Mouse (Mus musculus) liver, adult (tissue): ENCODE results near the gene Nedd4.

Source experiments
- GATA4 ChIP-seq: IDR thresholded peaks from 2 replicates; pipeline ENCODE4 v1.6.1; 2014; ENCODE audit warnings: mild to moderate bottlenecking, low read length; ENCODE audit not compliant: insufficient replicate concordance

Gene Nedd4

DNA sequence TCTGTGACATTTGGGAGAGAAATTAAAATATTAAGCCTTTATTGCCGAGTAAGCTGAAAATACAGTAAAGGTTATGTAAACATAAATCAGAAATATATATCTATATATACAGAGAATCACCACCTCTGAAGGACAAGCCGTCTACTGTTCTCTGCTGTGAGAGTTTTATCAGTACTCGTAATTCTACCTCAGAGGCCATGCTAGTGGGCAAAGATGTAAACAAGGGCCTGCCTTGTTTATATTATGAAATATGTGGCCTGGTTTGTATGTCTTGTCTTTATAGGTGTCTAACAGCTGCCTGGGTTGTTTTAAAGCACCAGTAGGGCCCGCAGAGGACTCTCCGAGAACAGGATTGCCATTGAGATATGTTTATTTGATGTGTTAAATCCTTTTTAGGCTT is 29.8 kb downstream of the Nedd4 start:
- no peak for TF ChIP-seq GATA4

DNA sequence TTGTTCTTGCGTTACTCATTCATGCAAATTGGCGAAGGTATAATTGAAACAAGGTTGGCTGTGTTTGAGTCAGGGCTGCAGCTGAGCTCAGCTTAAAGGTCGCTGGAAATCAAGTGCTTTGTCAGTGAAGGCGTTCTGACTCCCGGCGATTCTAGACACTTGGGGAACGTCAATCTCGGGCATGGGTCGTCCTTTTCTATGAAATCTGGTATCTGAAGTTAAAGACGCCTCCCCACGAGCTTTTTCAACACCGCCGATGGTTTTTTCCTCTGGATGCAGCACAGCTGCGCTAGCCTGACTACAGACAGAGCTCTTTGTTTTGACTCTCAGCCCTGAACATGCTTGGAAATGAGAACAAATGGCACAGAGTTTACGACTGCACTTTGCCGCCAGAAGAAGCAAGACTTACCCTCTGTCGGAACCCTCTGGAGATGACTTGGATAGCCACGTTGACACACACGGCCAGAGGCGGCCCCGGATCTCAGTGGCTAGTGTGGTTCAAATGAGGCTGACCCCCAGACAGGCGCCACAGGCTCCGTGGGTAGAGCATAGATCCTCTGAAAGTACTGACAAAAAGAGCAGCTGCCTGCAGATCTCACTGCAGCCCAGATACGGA is 31.0 kb downstream of the Nedd4 start:
- no peak for TF ChIP-seq GATA4

DNA sequence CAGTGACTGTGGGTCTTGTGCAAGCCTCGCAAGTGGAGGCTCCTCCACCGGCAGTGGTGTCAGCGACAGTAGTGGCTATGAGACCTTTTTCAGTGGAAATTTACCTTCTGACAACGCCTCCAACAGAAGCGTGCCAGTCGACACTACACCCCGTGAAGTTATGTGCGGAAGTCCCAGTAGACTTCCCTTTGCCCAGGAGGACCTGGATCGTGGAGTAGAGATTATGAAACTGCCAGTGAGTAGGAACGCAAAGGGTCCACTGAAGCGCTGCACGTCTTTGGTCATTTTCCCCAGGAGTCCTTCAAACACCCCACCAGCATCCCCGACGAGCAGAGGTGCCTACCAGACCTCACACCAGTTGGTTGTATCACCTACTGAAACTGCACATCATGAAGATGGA is 31.7 kb downstream of the Nedd4 start:
- no peak for TF ChIP-seq GATA4

DNA sequence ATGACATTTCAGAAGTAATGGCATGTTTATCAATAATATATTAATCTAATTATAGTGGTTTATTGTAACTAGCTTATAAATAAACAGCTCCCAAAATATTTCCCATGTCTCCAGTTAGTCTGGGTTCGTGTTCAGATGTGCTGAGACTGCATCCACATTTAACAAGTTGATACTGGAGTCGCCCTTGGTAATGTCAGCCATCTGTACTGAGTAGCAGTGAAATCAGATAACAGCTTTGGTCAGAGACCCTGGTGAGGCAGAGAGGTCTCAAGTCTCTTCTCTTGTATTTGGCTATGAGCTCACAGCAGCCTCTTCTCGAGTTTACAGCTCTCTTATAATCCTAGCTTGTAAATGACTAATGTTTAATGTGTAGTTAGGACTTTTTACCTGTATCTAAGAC is 34.4 kb downstream of the Nedd4 start:
- TF ChIP-seq GATA4, result no peak

DNA sequence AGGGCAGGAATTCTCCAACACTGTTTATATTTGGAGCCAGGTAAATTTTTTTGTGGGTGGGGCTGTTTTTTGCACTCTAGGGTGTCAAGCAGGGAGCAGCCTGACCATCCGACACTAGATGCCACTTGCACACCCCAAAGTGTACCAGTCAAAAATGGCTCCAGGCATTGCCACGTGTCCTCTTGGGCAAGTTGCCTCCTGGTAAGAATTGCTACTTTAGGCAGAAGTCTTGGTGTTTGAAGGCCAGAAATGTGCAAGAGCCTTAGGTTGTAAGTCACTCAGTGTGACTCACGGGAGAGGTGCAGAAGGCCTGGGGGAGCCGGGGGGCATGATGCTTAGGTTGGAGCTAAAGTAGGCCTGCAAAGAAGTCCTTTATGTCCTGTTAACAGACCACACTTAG is 35.6 kb downstream of the Nedd4 start:
- no peak for TF ChIP-seq GATA4

DNA sequence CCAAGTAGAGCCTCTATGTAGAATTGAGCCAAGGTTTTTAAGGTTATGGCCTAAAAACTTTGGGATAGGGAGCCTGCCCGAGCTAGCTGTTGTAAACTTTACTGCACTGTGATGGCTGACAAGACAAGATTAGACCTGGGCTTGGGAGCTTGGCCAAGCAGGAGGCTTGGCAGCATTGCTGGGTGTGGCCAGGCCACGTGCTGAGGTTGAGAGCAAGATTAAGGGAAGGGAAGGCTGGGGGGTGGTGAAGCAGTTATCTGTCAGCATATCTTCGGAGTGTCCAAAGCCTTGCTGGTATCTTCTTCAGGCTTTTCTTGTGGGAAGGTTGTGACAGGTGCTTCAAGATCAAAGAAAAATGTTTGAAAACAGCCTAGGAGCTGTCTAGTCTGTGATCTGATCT is 37.6 kb downstream of the Nedd4 start:
- TF ChIP-seq GATA4, result no peak

DNA sequence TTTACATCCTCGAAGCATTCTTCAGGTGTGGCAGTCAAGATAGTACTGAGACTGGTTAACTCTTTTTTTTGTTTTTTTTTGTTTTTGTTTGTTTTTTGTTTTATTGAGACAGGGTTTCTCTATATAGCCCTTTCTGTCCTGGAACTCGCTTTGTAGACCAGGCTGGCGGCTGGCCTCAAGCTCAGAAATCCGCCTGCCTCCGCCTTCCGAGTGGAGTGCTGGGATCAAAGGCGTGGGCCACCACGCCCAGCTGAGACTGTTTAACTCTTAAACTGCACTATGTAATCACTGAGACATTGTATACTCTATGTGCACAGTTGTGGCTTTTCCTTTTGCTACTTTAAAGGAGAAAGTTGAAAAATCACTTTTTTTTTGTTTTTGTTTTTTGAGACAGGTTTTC is 39.3 kb downstream of the Nedd4 start:
- TF ChIP-seq GATA4, result no peak

DNA sequence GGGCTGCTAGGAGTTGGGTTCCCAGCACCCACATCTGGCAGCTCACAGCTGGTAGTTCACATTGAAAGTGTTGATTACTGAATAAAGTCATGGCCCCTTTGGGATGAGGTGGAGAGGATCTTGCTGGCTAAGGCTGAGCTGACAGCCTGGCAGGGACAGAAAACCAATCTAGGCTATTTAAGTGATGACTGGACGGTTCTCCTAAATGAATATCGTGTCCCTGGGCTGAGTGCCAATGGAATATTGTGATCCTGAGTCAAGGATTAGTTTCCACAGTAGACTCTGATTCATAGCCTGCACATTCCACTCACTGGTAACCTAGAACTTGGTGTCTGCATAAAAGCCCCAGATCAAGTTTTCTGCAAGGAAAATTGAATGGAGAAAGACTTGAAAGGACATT is 39.9 kb downstream of the Nedd4 start:
- TF ChIP-seq GATA4, result no peak

DNA sequence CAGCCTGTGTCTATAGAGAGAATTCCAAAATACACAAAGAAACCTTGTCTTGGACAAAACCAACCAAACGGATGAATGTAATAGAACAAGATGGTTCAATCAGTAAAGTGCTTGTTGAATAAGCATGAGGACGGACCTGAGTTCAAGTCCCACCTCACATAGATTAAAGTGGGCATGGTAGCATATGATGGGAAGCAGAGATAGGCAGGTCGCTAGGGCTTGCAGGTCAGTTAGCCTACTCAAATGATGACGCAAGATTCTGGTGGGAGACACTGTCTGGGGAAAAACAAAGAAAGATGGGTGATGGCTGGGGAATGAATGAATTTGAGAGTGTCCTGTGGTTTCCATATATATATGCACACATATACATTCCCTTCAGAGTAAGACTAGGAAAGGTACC is 41.0 kb downstream of the Nedd4 start:
- TF ChIP-seq GATA4, result no peak

DNA sequence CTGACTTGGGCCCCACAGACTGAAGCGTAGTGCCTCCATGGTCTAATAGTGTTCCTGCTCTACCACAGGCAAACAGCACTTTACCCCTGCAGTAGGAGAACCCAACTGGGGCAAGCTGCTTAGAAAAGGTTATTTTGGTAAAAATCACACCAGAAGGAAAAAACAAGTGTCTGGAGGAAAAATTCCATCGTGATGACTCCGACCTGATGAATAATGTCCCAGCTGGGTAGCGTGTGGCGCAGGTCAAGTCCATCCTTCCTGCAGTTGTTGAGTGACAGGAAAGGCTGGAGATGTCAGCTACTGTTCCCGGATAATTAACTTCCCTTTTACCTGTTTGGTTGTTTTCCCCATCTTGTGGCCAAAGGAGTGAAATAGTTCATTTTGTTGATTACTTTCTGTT is 41.6 kb downstream of the Nedd4 start:
- no peak for TF ChIP-seq GATA4

DNA sequence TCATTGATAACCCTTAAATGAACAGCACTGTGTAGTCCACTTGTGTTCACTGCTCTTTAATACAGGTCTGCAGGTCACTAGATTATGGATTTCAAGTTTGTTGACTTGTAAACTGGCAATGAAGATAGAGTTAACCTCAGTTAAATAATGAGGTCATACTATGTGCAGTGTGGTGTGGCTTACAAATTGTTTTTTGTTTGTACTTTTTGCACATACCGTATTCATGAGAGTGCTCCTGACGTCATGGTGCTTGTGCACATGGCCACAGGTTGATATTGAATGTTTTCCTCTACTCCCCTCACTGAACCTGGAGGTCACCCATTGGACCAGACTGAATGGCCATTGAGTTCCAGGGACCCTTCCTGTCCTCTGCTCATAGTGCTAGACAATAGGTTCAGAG is 43.1 kb downstream of the Nedd4 start:
- TF ChIP-seq GATA4, result no peak

DNA sequence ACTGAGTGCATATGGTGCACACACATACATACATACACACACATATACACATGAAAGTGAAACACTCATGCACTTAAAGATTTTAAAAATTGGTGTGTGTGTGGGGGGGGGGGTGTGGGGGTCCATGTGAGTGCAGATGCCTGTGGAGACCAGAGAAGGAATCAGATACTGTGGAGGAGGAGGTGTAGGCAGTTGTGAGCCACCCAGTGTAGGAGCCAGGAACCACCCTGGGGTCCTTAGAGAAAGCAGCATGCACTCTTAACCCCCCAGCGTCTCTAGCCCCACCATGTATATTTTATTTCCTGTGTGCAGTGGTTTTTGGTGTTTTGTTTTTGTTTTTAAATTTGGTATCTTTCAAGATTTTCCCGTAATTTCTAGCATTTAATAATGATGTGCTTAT is 45.9 kb downstream of the Nedd4 start:
- no peak for TF ChIP-seq GATA4

DNA sequence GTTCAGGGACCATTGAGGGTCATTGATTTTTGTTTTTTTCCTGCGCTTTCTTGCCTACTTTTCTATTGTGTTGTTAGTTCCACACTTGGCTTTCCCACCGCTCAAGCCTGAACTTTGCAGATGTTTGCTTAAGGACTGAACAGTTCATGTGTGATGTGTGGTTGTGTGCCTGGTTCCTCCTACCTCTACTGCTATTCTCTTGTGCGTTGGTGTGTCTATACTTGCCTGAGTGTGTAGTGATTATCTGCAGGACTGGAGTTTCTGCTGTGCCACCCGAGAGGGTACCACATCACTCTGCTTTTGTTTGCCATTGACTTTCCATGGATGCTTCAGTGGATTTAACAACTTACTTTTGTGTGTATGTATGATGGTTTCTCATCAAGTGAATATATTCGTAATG is 46.5 kb downstream of the Nedd4 start:
- no peak for TF ChIP-seq GATA4

DNA sequence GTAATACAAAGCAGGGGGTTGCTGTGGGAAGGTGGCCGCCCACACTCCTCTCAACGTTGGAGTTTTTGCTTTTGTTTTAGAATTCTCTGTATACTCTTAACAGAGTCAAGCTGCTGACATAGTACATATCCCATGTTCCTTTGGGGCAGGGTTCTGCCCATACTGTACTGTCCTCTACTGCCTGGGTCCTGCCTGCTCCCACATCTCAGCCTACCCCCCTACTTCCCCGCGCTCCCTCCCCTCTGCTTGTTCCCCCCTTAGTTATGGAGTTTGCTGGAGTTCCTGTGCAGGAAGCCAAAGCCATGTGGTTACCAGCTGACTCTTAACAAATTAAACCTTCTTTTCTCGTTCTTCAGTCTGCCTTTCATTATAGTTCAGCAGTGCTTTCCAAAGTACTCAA is 47.9 kb downstream of the Nedd4 start:
- no peak for TF ChIP-seq GATA4

DNA sequence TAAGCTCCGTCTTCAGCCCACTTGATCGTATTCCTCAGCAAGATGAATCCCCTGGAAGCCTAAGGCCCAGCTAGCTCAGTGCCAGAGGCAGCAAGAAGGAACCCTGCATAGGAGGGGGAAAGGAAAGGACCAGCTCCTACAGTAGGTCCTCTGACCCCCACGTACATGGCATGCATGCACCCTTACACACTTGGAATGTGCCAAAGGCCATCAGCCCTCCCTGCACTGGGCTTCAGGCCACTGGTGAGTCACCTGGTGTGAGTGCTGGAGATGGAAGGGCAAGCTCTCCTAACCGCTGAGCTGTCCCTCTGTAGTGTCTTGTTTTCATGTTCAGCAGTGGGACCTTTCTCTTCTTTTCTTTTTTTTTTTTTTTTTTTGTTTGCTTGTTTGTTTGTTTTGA is 52.8 kb downstream of the Nedd4 start:
- TF ChIP-seq GATA4, result no peak

DNA sequence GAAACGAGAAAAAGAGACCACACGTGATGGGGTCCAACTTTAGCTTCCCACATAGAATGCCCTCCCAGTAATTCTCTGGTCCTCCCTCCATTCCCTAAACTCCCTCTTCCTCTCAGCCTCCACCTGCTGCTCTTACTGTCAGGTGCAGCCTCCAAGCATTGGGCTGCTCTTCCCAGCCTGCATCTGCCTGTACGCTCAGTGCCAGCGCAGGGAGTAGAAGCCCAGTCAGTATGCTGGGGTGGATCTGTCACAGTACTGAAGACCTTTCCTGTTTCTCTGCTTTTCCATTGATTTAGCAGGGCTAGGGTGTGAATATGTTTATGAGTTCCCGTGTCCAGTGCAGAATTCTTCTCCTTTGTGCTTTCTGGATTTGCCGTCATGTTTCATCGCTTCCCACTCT is 54.1 kb downstream of the Nedd4 start:
- no peak for TF ChIP-seq GATA4

DNA sequence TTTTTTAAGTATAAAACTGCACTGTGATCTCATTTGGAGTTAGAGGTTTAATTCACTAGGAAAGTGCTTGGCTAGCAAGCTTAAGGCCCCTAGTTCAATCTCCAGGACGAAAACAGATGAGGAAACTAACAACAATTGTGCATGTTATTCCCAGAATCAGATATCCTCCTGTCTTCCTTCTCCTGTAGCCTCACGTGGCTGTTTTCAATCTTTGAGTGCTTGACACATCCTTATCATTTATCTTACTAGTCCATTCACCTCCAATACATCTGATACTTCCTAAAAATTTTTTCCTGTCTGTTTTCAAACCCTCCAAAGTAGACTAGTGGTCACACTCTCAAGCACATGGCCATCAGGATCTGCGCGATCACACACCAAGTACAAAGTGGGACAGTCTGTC is 57.0 kb downstream of the Nedd4 start:
- TF ChIP-seq GATA4, result no peak

DNA sequence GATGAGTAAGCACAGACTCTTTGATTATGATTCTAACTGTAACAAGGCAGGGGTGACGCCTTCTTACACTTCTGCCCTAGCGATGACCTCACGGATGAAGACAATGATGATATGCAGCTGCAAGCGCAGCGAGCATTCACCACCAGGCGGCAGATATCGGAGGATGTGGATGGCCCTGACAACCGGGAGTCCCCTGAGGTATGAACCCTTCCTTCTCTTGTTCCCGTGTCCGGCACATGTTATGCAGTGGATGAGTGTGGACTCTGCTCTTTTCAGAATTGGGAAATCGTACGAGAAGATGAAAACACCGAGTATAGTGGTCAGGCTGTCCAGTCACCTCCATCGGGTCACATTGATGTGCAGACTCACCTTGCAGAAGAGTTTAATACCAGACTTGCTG is 59.1 kb downstream of the Nedd4 start:
- no peak for TF ChIP-seq GATA4

DNA sequence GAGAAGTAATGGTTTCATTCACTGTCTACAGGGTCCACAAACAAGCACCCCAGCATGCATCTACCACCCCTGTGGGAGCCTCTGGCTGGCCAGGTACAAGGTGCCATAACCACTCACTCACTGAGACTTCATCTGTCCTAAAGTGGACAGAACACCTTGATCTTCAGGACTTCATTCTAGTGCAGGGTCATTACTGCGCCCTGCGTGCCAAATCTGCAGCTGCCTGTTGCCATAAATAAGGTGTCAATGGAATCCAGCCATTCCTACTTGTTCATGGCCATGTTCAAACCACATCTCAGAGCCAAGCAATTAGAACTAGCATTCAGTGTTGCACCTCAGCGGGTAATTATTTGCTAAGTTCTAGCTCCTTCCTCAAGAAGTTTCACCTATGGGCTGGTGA is 60.5 kb downstream of the Nedd4 start:
- no peak for TF ChIP-seq GATA4
